ENCODE assay signal across 8 mouse cellular contexts in the genomic region with DNA sequence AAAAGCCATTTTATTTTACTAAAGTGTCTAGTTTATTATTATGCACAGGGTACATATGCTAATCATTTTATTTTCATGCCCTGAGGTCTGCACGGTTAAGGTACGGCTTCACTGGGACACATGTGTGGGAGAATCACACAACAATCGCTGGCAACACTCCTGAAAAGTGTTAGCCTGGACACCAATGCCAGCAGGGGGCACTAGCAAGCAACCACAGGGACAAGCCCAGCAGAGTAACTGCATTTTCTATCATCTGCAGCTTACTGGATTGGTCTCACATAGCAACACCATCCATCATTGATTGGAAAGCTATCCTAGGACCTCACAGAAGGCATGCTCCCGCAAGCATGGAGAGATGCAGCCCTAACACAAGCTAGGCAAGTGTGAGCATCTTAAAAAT. TPM values are rescaled to one million over a fixed set of nuclear protein-coding genes. Genes with fewer than 3 reads are reported as not detected.
DNase-seq lines count a peak whose midpoint lies in the region; ATAC-seq and TF ChIP-seq lines count a peak whose summit lies in the region.

No protein-coding gene starts in this region.

- no peaks in the 10 kb centered on the region for H3K4me1 ChIP-seq in G1E (ENCODE audit: insufficient read depth, low read depth, low read length)

- H3K4me3 ChIP-seq in G1E (ENCODE audit: low read depth, low read length) = no peak overlapping the region

- DNase-seq in 416B (ENCODE audit: low read depth) (peak; percentile 56), G1E (ENCODE audit: low spot score) (peak; percentile 10)
- peak; percentile 73 to 86 for DNase-seq in cerebellum, postnatal 25 days
- peak; percentile 53 for DNase-seq in gastrocnemius, postnatal 14 days
- DNase-seq in layer of hippocampus, adult 9-10 months (ENCODE audit: low spot score) = peak; percentile 56
- DNase-seq in lung, postnatal 25 days (ENCODE audit: low spot score) = peak; percentile 22
- peak; percentile 67 to 86 for DNase-seq in right cerebral cortex, postnatal 10 days (ENCODE audit: low spot score in 2 of 2)

- H3K27me3 ChIP-seq in G1E (ENCODE audit: insufficient read depth, low read length) = peaks cover 9% of the 10 kb centered on the region

- peak; percentile 60 for TF ChIP-seq CTCF in G1E (IDR thresholded peaks at IDR 0.05; ENCODE audit: low read depth, low read length)

- no peak; the same call in 1 of the 2 replicates for ATAC-seq in G1E (ENCODE audit: extremely low read depth, insufficient number of reproducible peaks, low FRiP score, poor library complexity, severe bottlenecking)
- ATAC-seq in activated CD4-positive, CD25-positive, alpha-beta regulatory T cell, adult 4 months = no peak

- intact Hi-C loops in gastrocnemius, postnatal 14 days (cut with DNase I; ENCODE audit: low total_unique reads) = no loop called here

- H3K36me3 ChIP-seq in G1E (replicated peaks) = no peaks in the 10 kb centered on the region

- H3K9me3 ChIP-seq in G1E (replicated peaks) = no peaks in the 10 kb centered on the region

RNA-seq across cellular contexts. Expression of a gene that starts 20.8 kb away (rescaled TPM):
- total RNA-seq in G1E (2014; fragmentation: Nextera tagmentation) = 221 and 257 TPM in 2 replicates
- 93.2 and 122 TPM in 2 replicates for total RNA-seq in G1E (2017)
- 52.4 and 54.4 TPM in 2 replicates for polyA plus RNA-seq in G1E (2012)
- 10 to 100 TPM; 26.7 to 38.2 TPM for total RNA-seq in gastrocnemius, postnatal 14 days (2021)
- polyA plus RNA-seq in activated CD4-positive, CD25-positive, alpha-beta regulatory T cell, adult 4 months (2017; shearing (Covaris generic)) = 10 to 100 TPM; 85.9 to 96.9 TPM

Comparison
In these comparisons a context has a peak if more than half of its experiments do, and no peak if none do; other contexts are left out.
1. DNase-seq: peak in every context shown above with its lines; median percentile 80 in cerebellum, postnatal 25 days; 76 in right cerebral cortex, postnatal 10 days; 56 in 416B; 56 in layer of hippocampus, adult 9-10 months; 53 in gastrocnemius, postnatal 14 days; 22 in lung, postnatal 25 days; 10 in G1E.